Mouse (Mus musculus): Measurements from ENCODE around the gene Slc27a1. TPM values are rescaled to one million over a fixed set of nuclear protein-coding genes. Genes with fewer than 3 reads are reported as not detected.
A peak's percentile ranks its signal among the peaks of the same experiment; 100 is the strongest.

The Slc27a1 gene
- polyA plus RNA-seq, 1 experiment, result 227 TPM

- no peak for DNase-seq (ENCODE audit: low read depth)
These were observed 18.2 kb downstream of the Slc27a1 start for GRCm38 (mm10) chr8:71586891-71587290.

GRCm38 (mm10) chr8:71588762-71589161 is 20.1 kb downstream of the Slc27a1 start:
- no peak for DNase-seq (ENCODE audit: low read depth)

- no peak for DNase-seq (ENCODE audit: low read depth)
These were observed 22.3 kb downstream of the Slc27a1 start for GRCm38 (mm10) chr8:71591017-71591416.

- no peak for DNase-seq (ENCODE audit: low read depth)
These were observed 23.0 kb downstream of the Slc27a1 start, which contains the start of gene Pgls for GRCm38 (mm10) chr8:71591471-71592373. Pgls (plus strand) TSS chr8:71592176.

GRCm38 (mm10) chr8:71592374-71593170 is 23.9 kb downstream of the Slc27a1 start:
- DNase-seq (ENCODE audit: low read depth), result no peak

- DNase-seq (ENCODE audit: low read depth), result no peak
These were observed 25.1 kb downstream of the Slc27a1 start for GRCm38 (mm10) chr8:71593556-71594323.

- no peak for DNase-seq (ENCODE audit: low read depth)
These were observed 25.6 kb downstream of the Slc27a1 start for GRCm38 (mm10) chr8:71594324-71594722.

- DNase-seq (ENCODE audit: low read depth), result no peak
These were observed 27.2 kb downstream of the Slc27a1 start for GRCm38 (mm10) chr8:71595862-71596261.

GRCm38 (mm10) chr8:71596384-71596783 is 27.7 kb downstream of the Slc27a1 start:
- no peak for DNase-seq (ENCODE audit: low read depth)

GRCm38 (mm10) chr8:71596798-71597197 is 28.1 kb downstream of the Slc27a1 start:
- no peak for DNase-seq (ENCODE audit: low read depth)

- DNase-seq (ENCODE audit: low read depth), result no peak
These were observed 28.8 kb downstream of the Slc27a1 start, which contains the start of gene Fam129c for GRCm38 (mm10) chr8:71597451-71597850. Fam129c (plus strand) TSS chr8:71597648.

- DNase-seq (ENCODE audit: low read depth), result no peak
These were observed 29.7 kb downstream of the Slc27a1 start for GRCm38 (mm10) chr8:71598375-71598774.

- DNase-seq (ENCODE audit: low read depth), result no peak
These were observed 30.2 kb downstream of the Slc27a1 start for GRCm38 (mm10) chr8:71598841-71599240.

- DNase-seq (ENCODE audit: low read depth), result no peak
These were observed 33.4 kb downstream of the Slc27a1 start for GRCm38 (mm10) chr8:71601939-71602665.

GRCm38 (mm10) chr8:71602666-71603334 is 34.1 kb downstream of the Slc27a1 start:
- no peak for DNase-seq (ENCODE audit: low read depth)

GRCm38 (mm10) chr8:71604021-71604420 is 35.3 kb downstream of the Slc27a1 start:
- DNase-seq (ENCODE audit: low read depth), result no peak

GRCm38 (mm10) chr8:71610822-71611651 is 42.4 kb downstream of the Slc27a1 start, which contains the start of gene Colgalt1:
Colgalt1 (plus strand) TSS chr8:71610998.
- DNase-seq (ENCODE audit: low read depth), result peak; percentile 87

- no peak for DNase-seq (ENCODE audit: low read depth)
These were observed 43.5 kb downstream of the Slc27a1 start for GRCm38 (mm10) chr8:71612141-71612540.

- DNase-seq (ENCODE audit: low read depth), result no peak
These were observed 44.7 kb downstream of the Slc27a1 start for GRCm38 (mm10) chr8:71613418-71613817.
